ENCODE assay signal across 26 mouse cellular contexts in genomic region chr14:24908377-24908776, GRCm38 (mm10).
A peak's percentile ranks its signal among the peaks of the same experiment; 100 is the strongest.
DNase-seq lines count a peak whose midpoint lies in the region; ATAC-seq and TF ChIP-seq lines count a peak whose summit lies in the region.
"Had no signal": no experiment of that assay in that cellular context is flagged by ENCODE, and none has a peak within 500 bp of the region (broad histone marks: within the 10 kb centered on the region; RNA-seq: fewer than 3 reads in every experiment).

No protein-coding gene starts in this region.

- intact Hi-C loops in left cerebral cortex, postnatal 4 days (cut with DNase I) = no loop called here
- intact Hi-C loops in left cerebral cortex, adult 2 months (cut with DNase I) = no loop called here

- no peak overlapping the region for H3K9ac ChIP-seq in forebrain, embryonic 16.5 days (replicated peaks; ENCODE audit: low read depth, low read length)
- H3K9ac ChIP-seq in forebrain, embryonic 11.5 days (ENCODE audit: low read length) = no peak overlapping the region
- H3K9ac ChIP-seq: heart, embryonic 15.5 days; hindbrain, embryonic 15.5 days; kidney, embryonic 15.5 days; liver, embryonic 14.5 days; midbrain, embryonic 12.5 days; neural tube, embryonic 13.5 days; stomach, embryonic 15.5 days had no signal

- H3K27ac ChIP-seq in forebrain, embryonic 16.5 days (ENCODE audit: low read length) = 0 out of 2 replicates have a peak overlapping the region, but pooled peaks have one; percentile 7
- H3K27ac ChIP-seq in forebrain, embryonic 11.5 days (ENCODE audit: low read depth, low read length) = no peak overlapping the region
- no peak overlapping the region for H3K27ac ChIP-seq in left cerebral cortex, adult 2 months
- H3K27ac ChIP-seq in limb, embryonic 10.5 days = peak overlapping the region; percentile 74; the same call in 1 of the 2 replicates
- H3K27ac ChIP-seq: heart, embryonic 15.5 days; hindbrain, embryonic 15.5 days; kidney, embryonic 15.5 days; liver, embryonic 14.5 days; midbrain, embryonic 12.5 days; neural tube, embryonic 13.5 days; stomach, embryonic 15.5 days had no signal

- no peaks in the 10 kb centered on the region for H3K36me3 ChIP-seq in forebrain, embryonic 16.5 days (ENCODE audit: control insufficient read depth, insufficient read depth)
- no peaks in the 10 kb centered on the region for H3K36me3 ChIP-seq in forebrain, embryonic 11.5 days (ENCODE audit: control insufficient read depth, insufficient read depth, low read length)
- H3K36me3 ChIP-seq in limb, embryonic 10.5 days = no peaks in the 10 kb centered on the region
- H3K36me3 ChIP-seq: heart, embryonic 15.5 days; hindbrain, embryonic 15.5 days; kidney, embryonic 15.5 days; midbrain, embryonic 12.5 days; neural tube, embryonic 13.5 days; stomach, embryonic 15.5 days had no signal

- H3K9me3 ChIP-seq in forebrain, embryonic 16.5 days (ENCODE audit: control insufficient read depth, low read length) = no peaks in the 10 kb centered on the region
- H3K9me3 ChIP-seq in forebrain, embryonic 11.5 days (ENCODE audit: control insufficient read depth, low read length) = no peaks in the 10 kb centered on the region
- H3K9me3 ChIP-seq in limb, embryonic 10.5 days (replicated peaks) = no peaks in the 10 kb centered on the region
- H3K9me3 ChIP-seq: heart, embryonic 15.5 days; hindbrain, embryonic 15.5 days; kidney, embryonic 15.5 days; midbrain, embryonic 12.5 days; neural tube, embryonic 13.5 days; stomach, embryonic 15.5 days had no signal

- no peak overlapping the region for H3K4me2 ChIP-seq in forebrain, embryonic 16.5 days (ENCODE audit: low read length)
- no peak overlapping the region for H3K4me2 ChIP-seq in forebrain, embryonic 11.5 days (ENCODE audit: low read depth, low read length, severe bottlenecking)
- H3K4me2 ChIP-seq: heart, embryonic 15.5 days; hindbrain, embryonic 15.5 days; kidney, embryonic 15.5 days; midbrain, embryonic 12.5 days; neural tube, embryonic 13.5 days; stomach, embryonic 15.5 days had no signal

- DNase-seq in forebrain, embryonic 11.5 days (ENCODE audit: low spot score) = no peak
- peak; percentile 13 for DNase-seq in left cerebral cortex, postnatal 4 days
- no peak for DNase-seq in left cerebral cortex, adult 2 months (ENCODE audit: extremely low spot score in 1 of 2, low spot score in 2 of 2)
- DNase-seq in retina, postnatal 1 day = peak; percentile 32
- no peak for DNase-seq in retina, embryonic 14.5 days (ENCODE audit: low spot score)
- DNase-seq in limb, embryonic 10.5 days (ENCODE audit: low spot score) = no peak
- no peak for DNase-seq in yolk sac, embryonic 10.5 days (ENCODE audit: low spot score)
- DNase-seq: adrenal gland, adult 2 months; cerebellum, adult 9-10 months; gastrocnemius, postnatal 36 days; heart, postnatal 36 days; kidney, postnatal 36 days; layer of hippocampus, postnatal 36 days; right cerebral cortex, adult 18-20 months; right cerebral cortex, postnatal 4 days; thymus, postnatal 4 days had no signal

- no peaks in the 10 kb centered on the region for H3K27me3 ChIP-seq in forebrain, embryonic 16.5 days (replicated peaks; ENCODE audit: control insufficient read depth, insufficient read depth, low read length)
- no peaks in the 10 kb centered on the region for H3K27me3 ChIP-seq in forebrain, embryonic 11.5 days (ENCODE audit: control insufficient read depth, insufficient read depth, low read length)
- H3K27me3 ChIP-seq in limb, embryonic 10.5 days (ENCODE audit: low read depth, poor library complexity, severe bottlenecking) = no peaks in the 10 kb centered on the region
- H3K27me3 ChIP-seq: heart, embryonic 15.5 days; hindbrain, embryonic 15.5 days; kidney, embryonic 15.5 days; midbrain, embryonic 12.5 days; neural tube, embryonic 13.5 days; stomach, embryonic 15.5 days had no signal

- peaks cover 19% of the 10 kb centered on the region for H3K4me1 ChIP-seq in forebrain, embryonic 16.5 days (replicated peaks; ENCODE audit: control insufficient read depth, insufficient read depth, low read length)
- H3K4me1 ChIP-seq in forebrain, embryonic 11.5 days (replicated peaks; ENCODE audit: control insufficient read depth, insufficient read depth, low read length) = no peaks in the 10 kb centered on the region
- H3K4me1 ChIP-seq in limb, embryonic 10.5 days = peaks cover 55% of the 10 kb centered on the region
- H3K4me1 ChIP-seq: kidney, embryonic 15.5 days; neural tube, embryonic 13.5 days; stomach, embryonic 15.5 days had no signal

- no peak for TF ChIP-seq CTCF in left cerebral cortex, adult 2 months (IDR thresholded peaks at IDR 0.05)

- peak; percentile 68 for ATAC-seq in forebrain, embryonic 16.5 days
- no peak for ATAC-seq in forebrain, embryonic 11.5 days (replicated peaks; ENCODE audit: low FRiP score)
- ATAC-seq: intestine, embryonic 16.5 days had no signal

- 59% methylated on average over 4 of the region's 4 CpGs for WGBS in forebrain, embryonic 16.5 days
- WGBS in forebrain, embryonic 11.5 days = 81% methylated on average over 4 of the region's 4 CpGs
- 89% methylated on average over 4 of the region's 4 CpGs for WGBS in limb, embryonic 10.5 days

- no peak overlapping the region for H3K4me3 ChIP-seq in forebrain, embryonic 16.5 days (replicated peaks; ENCODE audit: low read length)
- no peak overlapping the region for H3K4me3 ChIP-seq in forebrain, embryonic 11.5 days (ENCODE audit: low read depth, low read length)
- no peak overlapping the region for H3K4me3 ChIP-seq in left cerebral cortex, adult 2 months
- no peak overlapping the region for H3K4me3 ChIP-seq in limb, embryonic 10.5 days
- H3K4me3 ChIP-seq: heart, embryonic 15.5 days; hindbrain, embryonic 15.5 days; kidney, embryonic 15.5 days; midbrain, embryonic 12.5 days; myocyte; neural tube, embryonic 13.5 days; stomach, embryonic 15.5 days had no signal

Comparison
In these comparisons a context has a peak if more than half of its experiments do, and no peak if none do; other contexts are left out.
1. H3K27ac ChIP-seq: peak in forebrain, embryonic 16.5 days (single experiment) and limb, embryonic 10.5 days (single experiment); none in forebrain, embryonic 11.5 days (single experiment) and left cerebral cortex, adult 2 months (single experiment).
2. DNase-seq: peak in left cerebral cortex, postnatal 4 days (single experiment) and retina, postnatal 1 day (single experiment); none in forebrain, embryonic 11.5 days (single experiment), left cerebral cortex, adult 2 months (0 of 2), retina, embryonic 14.5 days (single experiment), limb, embryonic 10.5 days (single experiment) and yolk sac, embryonic 10.5 days (single experiment).